Mouse (Mus musculus) testis, postnatal 14 days (tissue): Measurements from ENCODE around the gene Ubxn10.

ENCODE experiments used
- DNase-seq: peaks from one replicate; pipeline ENCODE4 v3.0.0; 2021; ENCODE audit warnings: low spot score

Ubxn10 gene

GRCm38 (mm10) chr4:138734105-138734504 is 2.9 kb downstream of the Ubxn10 start:
- DNase-seq, result no peak

- no peak for DNase-seq
Observed at GRCm38 (mm10) chr4:138729018-138729703, 7.8 kb downstream of the Ubxn10 start.

- DNase-seq, result no peak
Observed at GRCm38 (mm10) chr4:138725751-138726150, 11.2 kb downstream of the Ubxn10 start.

GRCm38 (mm10) chr4:138725127-138725461 is 11.9 kb downstream of the Ubxn10 start:
- DNase-seq, result peak; percentile 83

DNA sequence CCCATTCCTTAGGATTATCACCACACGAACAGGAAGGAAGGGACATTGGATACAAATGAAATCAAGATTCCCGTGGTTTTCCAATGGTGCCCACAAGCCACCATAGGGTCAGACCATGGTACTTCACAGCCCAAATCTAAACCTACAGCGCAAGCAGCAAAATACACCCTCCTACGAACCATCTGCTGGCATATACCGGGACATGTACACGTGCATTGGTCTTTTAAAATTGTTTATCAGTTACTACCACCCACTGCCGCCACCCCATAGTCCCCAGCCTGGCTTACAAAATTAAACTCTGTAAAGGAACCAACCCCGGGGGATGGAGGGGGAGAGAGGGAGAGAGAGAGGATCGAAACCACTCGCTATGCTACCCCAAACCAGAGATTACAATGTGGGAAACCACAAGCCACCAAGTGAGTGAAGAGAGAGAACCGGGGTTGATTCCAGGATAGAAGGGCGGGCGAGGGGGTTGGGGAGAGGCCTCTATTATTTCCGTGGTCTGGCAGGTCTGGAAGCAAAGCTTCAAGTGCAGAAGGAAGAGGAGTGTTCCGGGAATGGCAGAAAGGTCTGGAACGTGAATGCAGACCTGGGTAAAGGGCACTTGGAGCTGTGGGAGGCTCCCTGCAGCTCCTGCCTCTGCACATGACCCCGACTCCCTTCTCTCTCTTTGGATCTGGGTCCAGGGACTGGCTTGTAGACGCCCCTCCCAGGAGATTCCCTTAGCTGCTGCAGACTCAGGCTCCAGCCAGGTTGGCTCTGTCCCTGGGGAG is 12.4 kb downstream of the Ubxn10 start, which contains the start of gene Pla2g2c:
Pla2g2c (plus strand) TSS at position 439 of the 773 bp plus-strand sequence.
- no peak for DNase-seq

DNA sequence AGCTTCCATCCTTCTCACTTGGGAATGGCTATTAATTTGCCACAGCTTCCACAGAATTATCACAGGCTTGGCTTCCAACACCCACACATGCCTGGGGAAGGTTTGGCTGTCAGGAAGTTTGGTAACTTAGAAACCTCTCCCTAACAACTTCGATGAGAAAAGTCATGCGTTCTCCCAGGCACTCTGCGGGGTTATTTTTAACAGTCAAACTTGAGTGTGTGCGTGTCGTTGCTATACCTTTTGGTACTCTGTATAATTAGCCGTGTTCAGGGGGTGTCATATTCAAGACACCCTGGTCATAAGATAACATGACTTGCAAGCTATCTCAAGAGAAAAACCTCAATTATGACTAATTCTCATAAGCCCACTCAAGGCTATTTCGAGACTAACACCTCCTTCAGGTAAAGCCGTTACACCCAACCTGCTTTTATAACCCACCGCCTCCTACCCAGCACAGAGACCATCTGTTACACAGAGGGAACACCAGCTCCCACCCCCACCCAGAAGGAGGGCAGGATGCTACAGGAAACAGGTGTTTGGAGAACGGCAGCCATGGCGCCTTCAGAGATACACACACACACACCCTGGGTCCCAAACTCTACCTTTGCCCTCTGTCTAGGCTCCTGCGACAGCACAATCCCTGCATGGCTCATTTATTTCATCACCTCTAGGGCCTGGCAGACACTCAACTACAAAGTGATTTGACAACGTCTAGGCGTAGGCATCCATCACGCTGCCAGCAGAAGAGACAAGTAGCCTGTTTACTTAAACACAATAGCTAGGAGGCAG is 13.3 kb downstream of the Ubxn10 start:
- no peak for DNase-seq

GRCm38 (mm10) chr4:138719264-138719596 is 17.7 kb downstream of the Ubxn10 start:
- DNase-seq, result no peak

- DNase-seq, result no peak
Observed at GRCm38 (mm10) chr4:138718586-138719263, 18.2 kb downstream of the Ubxn10 start.

DNA sequence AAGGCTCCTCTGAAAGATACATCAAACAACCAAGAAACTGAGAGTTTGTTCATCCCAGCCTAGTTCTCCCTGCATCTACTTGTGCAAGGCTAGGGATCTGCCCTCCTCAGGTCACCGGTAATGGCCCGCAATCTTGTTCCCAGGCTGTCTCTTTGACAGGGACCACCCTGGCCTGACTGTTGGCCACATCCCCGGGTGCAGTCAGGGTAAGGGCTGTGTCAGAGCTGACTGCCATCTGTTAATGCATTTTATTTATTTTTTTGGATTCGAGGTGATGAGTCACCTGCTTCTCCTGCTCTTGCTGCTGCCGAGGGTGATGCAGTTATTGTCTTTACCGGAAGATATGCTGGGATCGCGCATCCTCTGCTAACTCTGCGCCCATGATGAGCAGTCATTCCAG is 20.3 kb downstream of the Ubxn10 start:
- no peak for DNase-seq

DNA sequence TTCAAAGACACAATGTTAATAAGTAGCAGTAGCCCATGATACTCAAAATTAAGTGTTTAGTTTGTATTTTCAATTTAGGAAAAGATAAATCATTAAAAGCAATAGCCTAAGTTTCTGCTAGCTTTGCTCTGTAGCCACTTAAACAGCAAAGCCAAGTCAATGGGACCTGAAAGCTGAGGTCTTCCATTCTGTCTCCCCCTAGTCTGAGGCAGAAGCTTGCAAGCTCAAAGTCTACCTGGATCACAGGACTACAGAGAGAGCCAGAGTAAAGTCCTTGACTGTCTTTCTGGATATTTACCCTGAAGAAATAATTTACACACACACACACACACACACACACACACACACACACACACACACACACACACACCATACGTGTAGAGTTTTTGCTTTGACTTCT is 22.8 kb downstream of the Ubxn10 start:
- DNase-seq, result no peak

DNA sequence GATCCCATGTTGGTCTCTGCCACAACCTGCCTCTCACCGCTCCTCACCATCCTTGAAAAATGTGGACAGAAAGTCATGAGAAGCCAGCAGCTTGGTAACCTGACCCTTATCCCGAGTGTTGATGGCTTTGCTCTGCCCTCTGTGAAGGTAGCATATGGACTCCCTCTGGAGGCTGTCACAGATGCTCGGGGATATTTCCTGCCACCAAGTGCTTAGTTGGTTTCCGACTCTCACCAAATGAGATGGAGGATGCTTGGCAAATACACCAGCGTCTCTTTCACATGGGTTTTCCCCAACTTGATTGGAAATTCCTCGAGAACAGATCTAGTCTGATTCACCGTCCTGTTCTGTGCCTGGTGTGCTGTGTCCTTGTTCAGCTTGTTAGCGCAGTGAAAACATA is 24.3 kb downstream of the Ubxn10 start:
- no peak for DNase-seq

GRCm38 (mm10) chr4:138712096-138712495 is 24.9 kb downstream of the Ubxn10 start:
- DNase-seq, result no peak

- peak; percentile 40 for DNase-seq
Observed at GRCm38 (mm10) chr4:138711051-138711820, 25.7 kb downstream of the Ubxn10 start.

DNA sequence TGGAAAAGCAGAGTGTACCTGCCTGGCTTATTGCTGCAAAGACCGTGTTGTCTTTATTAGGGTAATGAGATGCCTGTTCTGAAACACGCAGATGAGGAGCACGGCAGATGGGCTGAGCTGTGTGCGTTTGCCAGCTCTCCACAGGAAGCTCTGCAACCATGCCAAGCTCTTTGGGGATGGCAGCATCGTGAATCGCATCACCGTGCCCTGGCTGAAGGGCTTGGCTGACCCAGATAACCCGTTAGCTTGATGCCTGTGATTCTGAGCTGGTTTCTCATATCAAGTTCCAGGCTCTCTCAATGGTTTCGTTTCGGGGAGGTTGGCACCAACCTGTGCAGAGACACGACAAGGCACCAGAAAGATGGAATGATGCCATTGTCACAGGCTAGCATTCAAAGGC is 26.3 kb downstream of the Ubxn10 start:
- DNase-seq, result no peak

- no peak for DNase-seq
Observed at GRCm38 (mm10) chr4:138709944-138710343, 27.0 kb downstream of the Ubxn10 start.

DNA sequence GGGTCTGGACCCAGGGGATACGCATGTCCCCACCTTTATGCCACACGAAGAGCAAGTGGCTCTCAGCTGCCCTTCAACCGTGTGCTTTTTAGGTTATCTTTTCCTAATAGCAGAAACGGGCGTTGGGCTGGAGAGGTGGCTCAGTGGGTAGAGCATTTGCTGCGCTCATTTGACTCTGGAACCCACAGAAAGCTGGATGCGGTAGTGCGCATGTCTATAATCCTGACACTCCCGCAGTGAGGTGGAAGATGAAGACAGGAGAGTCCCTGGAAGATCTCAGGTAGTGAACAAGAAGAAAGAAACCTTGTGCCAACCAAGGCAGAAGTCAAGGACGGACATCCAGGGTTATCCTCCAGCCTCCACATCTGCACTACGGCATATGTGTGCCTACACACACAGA is 27.7 kb downstream of the Ubxn10 start:
- no peak for DNase-seq

- DNase-seq, result no peak
Observed at GRCm38 (mm10) chr4:138708636-138709035, 28.3 kb downstream of the Ubxn10 start.

DNA sequence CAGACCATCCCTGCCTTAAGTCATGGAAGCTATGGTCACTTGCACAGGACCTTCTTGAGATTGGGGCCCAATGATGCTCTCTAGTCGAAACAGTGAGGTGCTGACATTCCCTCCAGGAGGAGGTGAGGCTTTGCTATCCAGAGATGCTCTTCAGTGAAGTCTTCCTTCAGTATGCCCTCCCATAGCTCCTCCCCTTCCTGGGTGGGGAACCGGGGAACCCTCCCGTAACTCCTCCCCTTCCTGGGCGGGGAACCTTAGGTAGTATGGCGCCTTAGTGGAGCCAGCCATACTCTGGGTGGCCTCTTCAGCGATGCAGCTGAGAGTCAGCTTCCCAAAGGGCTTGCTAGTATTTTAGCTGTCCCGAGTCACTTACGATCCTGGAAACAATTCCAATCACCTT is 30.3 kb downstream of the Ubxn10 start:
- peak; percentile 76 for DNase-seq

DNA sequence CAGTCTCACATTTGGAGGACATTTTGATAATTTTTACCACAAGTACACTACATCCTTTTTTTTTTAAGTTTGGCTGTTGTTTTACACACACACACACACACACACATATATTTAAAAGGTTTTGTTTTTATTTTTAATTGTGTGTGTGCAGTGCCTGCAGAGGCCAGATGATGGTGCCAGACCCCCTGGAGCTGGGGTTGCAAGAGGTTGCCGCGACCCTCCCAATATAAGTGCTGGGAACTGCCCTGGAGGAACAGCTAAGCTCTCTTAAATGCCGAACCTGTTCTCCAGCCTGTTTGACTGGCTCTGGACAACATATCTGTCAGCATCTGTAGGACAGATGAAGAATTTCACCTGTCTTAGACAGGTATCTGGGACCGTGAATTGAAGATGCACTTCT is 32.8 kb downstream of the Ubxn10 start:
- DNase-seq, result no peak

DNA sequence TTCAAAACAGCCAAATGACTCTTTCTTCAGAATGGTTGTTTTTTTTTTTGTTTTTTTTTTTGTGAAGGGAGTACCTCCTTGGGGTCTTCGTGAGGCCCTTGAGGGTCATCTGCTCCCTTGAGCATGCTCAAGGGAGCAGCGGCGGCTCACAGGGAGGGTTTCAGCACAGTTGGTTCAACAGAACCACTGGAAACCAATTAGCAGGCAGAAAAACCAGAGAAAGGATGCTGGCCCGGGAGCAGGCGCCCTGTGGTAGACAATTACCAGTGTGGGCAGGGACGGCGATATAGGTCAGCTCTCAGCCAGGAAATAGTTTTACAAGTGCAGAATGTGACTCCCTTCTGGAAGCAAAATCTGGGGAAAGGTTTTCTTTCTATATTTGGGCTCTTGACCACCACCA is 33.4 kb downstream of the Ubxn10 start:
- no peak for DNase-seq

GRCm38 (mm10) chr4:138702528-138702927 is 34.4 kb downstream of the Ubxn10 start:
- DNase-seq, result no peak

- no peak for DNase-seq
Observed at GRCm38 (mm10) chr4:138702031-138702430, 34.9 kb downstream of the Ubxn10 start.
